Mouse (Mus musculus): ENCODE data around the gene Slc9a8. TPM values are rescaled to one million over a fixed set of nuclear protein-coding genes. Genes with fewer than 3 reads are reported as not detected.

Gene Slc9a8
- total and polyA plus RNA-seq, 2 experiments from 2014 or later, result 10.7 to 51.5 TPM

DNA sequence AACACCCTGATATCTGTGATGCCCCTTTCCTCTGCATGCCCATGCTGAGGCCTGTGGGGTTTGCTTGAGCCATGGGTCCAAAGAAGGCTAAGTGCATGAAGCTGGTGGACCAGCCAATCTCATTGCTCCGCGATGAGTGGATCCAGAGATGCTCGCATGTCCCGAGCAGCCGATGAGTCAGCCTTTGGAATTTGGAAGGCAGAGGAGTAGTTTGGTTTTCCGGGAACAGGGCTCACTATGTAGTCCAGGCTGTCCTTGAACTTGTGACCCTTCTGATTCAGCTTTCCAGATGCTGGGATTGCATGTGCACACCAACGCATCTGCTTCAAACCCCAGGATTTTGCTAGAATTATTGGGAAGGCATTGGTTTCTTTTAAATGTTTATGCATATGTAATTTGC is 21.9 kb upstream of the Slc9a8 start:
- Histone ChIP-seq H3K4me1 (ENCODE audit: control insufficient read depth, insufficient read depth) (no peaks in the 10 kb centered on the region), H3K36me3 (replicated peaks; ENCODE audit: control insufficient read depth, insufficient read depth, low read length) (no peaks in the 10 kb centered on the region), H3K27me3 (ENCODE audit: control insufficient read depth, insufficient read depth, low read length) (no peaks in the 10 kb centered on the region), H3K9ac (replicated peaks; ENCODE audit: low read depth, low read length) (no peak overlapping the region), H3K27ac (ENCODE audit: low read depth) (no peak overlapping the region), H3K4me2 (ENCODE audit: low read depth, low read length) (no peak overlapping the region), H3K9me3 (replicated peaks; ENCODE audit: control insufficient read depth, low read length) (no peaks in the 10 kb centered on the region), H3K4me3 (ENCODE audit: low read depth, low read length) (no peak overlapping the region)
- 40% methylated on average over 7 of the region's 7 CpGs for WGBS
- DNase-seq (ENCODE audit: low spot score), result no peak
- TF ChIP-seq EP300 (IDR thresholded peaks at IDR 0.05; ENCODE audit: low read depth) (no peak), CTCF (IDR thresholded peaks at IDR 0.05; ENCODE audit: low read depth) (no peak)
- ATAC-seq (ENCODE audit: insufficient read depth, low read depth), result no peak

DNA sequence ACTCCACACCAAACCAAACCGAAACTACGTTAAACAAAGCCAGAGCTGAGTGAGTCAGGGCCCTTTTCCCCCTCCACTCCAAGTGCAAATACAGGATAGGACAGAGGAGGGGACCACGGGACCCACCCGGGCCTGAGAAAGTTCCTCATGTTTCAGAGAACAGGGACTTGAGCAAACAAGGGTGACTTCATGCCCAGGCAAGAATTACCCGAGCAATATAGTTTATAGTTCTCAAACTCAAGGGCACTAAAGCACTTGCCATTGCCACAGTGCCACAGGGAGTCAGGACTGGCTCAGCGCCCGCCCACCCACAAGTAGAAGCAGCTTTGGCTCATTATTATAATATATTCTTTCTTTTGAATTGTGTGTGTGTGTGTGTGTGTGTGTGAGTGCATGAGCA is 18.4 kb upstream of the Slc9a8 start:
- H3K9me3 ChIP-seq (replicated peaks; ENCODE audit: control insufficient read depth, low read length), result no peaks in the 10 kb centered on the region
- no peak overlapping the region for H3K4me2 ChIP-seq (ENCODE audit: low read depth, low read length)
- H3K4me3 ChIP-seq (ENCODE audit: low read depth, low read length), result no peak overlapping the region
- no peak overlapping the region for H3K9ac ChIP-seq (replicated peaks; ENCODE audit: low read depth, low read length)
- WGBS, result 83% methylated on average over 7 of the region's 7 CpGs
- H3K27ac ChIP-seq (ENCODE audit: low read depth), result no peak overlapping the region
- H3K4me1 ChIP-seq (ENCODE audit: control insufficient read depth, insufficient read depth), result no peaks in the 10 kb centered on the region
- no peaks in the 10 kb centered on the region for H3K27me3 ChIP-seq (ENCODE audit: control insufficient read depth, insufficient read depth, low read length)
- no peaks in the 10 kb centered on the region for H3K36me3 ChIP-seq (replicated peaks; ENCODE audit: control insufficient read depth, insufficient read depth, low read length)
- TF ChIP-seq EP300 (IDR thresholded peaks at IDR 0.05; ENCODE audit: low read depth) (no peak), CTCF (IDR thresholded peaks at IDR 0.05; ENCODE audit: low read depth) (no peak)
- DNase-seq (ENCODE audit: low spot score), result no peak
- no peak for ATAC-seq (ENCODE audit: insufficient read depth, low read depth)

DNA sequence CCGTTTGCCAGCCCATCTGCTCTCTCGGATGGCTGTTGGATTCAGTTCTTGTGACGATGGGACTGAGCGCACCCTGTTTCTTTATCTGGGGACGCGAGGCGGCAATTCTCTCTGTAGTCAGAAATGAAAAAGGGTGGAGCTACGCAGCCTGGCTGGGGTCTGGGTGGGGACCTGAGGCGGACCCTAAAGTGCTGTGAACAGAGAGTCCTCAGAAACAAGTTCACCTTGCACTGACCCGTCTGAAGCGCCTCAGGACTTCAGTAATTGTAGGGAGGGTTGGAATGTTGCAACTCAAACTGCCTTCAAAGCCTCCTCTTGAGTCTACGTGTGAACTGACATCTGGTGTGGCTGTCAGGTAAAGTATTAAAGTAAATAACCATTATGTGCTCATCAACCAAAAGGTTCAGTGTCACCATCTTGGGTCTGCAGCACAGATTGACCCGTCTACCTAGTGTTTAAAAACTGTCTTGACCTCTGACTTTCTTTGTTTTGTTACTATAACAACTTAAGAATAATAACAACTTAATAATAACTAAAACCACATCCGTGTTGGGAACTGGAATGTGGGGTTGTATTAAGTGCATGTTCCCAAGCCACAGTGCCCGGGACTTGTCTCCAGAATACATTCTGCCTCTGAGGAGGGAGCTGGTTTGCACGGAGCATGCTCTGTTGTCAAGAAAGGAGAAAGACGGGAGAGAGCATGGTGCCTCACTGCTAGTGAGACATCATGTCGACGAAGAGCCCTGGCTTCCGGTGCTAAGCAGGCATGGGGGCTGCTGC is 16.2 kb upstream of the Slc9a8 start:
- Histone ChIP-seq H3K27me3 (ENCODE audit: control insufficient read depth, insufficient read depth, low read length) (no peaks in the 10 kb centered on the region), H3K4me1 (ENCODE audit: control insufficient read depth, insufficient read depth) (no peaks in the 10 kb centered on the region), H3K27ac (ENCODE audit: low read depth) (no peak overlapping the region), H3K9me3 (replicated peaks; ENCODE audit: control insufficient read depth, low read length) (no peaks in the 10 kb centered on the region), H3K4me2 (ENCODE audit: low read depth, low read length) (no peak overlapping the region), H3K9ac (replicated peaks; ENCODE audit: low read depth, low read length) (no peak overlapping the region), H3K4me3 (ENCODE audit: low read depth, low read length) (no peak overlapping the region), H3K36me3 (replicated peaks; ENCODE audit: control insufficient read depth, insufficient read depth, low read length) (no peaks in the 10 kb centered on the region)
- 70% methylated on average over 20 of the region's 20 CpGs for WGBS
- ATAC-seq (ENCODE audit: insufficient read depth, low read depth), result no peak
- TF ChIP-seq EP300 (IDR thresholded peaks at IDR 0.05; ENCODE audit: low read depth) (no peak), CTCF (IDR thresholded peaks at IDR 0.05; ENCODE audit: low read depth) (no peak)
- DNase-seq (ENCODE audit: low spot score), result no peak

DNA sequence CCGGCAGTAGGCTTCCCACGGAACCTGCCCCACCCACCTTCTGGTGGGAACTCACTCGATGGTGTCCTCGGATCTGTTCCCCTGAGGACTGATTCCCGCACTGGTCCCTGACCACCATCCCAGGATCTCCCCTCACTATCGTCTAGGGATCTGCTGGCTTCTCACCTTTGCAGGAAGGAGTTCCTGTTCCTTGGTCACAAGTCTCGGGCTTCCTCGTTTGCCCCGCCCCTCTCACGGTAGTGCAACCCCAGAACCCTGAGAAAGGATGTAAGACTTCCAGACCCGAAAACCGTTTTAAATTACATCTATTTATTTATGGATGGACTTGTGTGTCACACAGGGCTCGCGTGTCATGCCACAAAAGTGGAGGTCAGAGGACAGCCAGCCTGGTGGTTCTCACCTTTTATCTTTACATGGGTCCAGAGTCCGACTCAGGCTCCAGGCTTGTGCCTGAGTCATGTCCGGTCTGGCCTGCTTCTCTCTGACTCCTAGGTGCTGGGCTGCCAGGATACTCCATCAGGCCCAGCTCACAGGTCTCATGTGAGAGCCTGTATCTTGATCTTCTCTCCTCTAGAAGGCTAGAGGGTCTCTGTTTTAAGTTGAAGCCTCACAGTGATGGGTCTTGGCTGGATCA is 14.1 kb upstream of the Slc9a8 start:
- Histone ChIP-seq H3K4me1 (ENCODE audit: control insufficient read depth, insufficient read depth) (no peaks in the 10 kb centered on the region), H3K9ac (replicated peaks; ENCODE audit: low read depth, low read length) (no peak overlapping the region), H3K27me3 (ENCODE audit: control insufficient read depth, insufficient read depth, low read length) (no peaks in the 10 kb centered on the region), H3K27ac (ENCODE audit: low read depth) (no peak overlapping the region), H3K9me3 (replicated peaks; ENCODE audit: control insufficient read depth, low read length) (no peaks in the 10 kb centered on the region), H3K36me3 (replicated peaks; ENCODE audit: control insufficient read depth, insufficient read depth, low read length) (no peaks in the 10 kb centered on the region), H3K4me3 (ENCODE audit: low read depth, low read length) (no peak overlapping the region), H3K4me2 (ENCODE audit: low read depth, low read length) (no peak overlapping the region)
- TF ChIP-seq EP300 (IDR thresholded peaks at IDR 0.05; ENCODE audit: low read depth), result no peak
- TF ChIP-seq CTCF (IDR thresholded peaks at IDR 0.05; ENCODE audit: low read depth), result no peak
- 87% methylated on average over 16 of the region's 16 CpGs for WGBS
- ATAC-seq (ENCODE audit: insufficient read depth, low read depth) (no peak), DNase-seq (ENCODE audit: low spot score) (no peak)

DNA sequence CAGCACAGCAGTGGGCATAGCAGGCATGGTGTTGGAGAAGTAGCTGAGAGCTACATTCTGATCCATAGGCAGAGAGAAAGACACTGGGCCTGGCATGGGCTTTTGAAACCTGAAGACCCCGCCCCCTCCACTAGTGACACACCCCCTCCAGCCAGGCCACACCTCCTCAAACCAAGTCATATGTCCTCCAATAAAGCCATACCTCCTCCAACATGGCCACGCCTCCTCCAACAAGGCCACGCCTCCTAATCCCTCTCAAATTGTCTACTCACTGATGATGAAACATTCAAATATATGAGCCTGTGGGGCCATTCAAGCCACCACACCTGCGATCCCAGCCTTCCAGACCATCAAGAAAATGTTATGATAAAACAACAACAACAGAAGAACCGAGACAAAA is 7.1 kb upstream of the Slc9a8 start:
- H3K4me1 ChIP-seq (ENCODE audit: control insufficient read depth, insufficient read depth), result no peaks in the 10 kb centered on the region; the same call in 1 of the 2 replicates
- H3K27ac ChIP-seq (ENCODE audit: low read depth), result no peak overlapping the region
- no peak for TF ChIP-seq CTCF (IDR thresholded peaks at IDR 0.05; ENCODE audit: low read depth)
- TF ChIP-seq EP300 (IDR thresholded peaks at IDR 0.05; ENCODE audit: low read depth), result no peak
- H3K9ac ChIP-seq (replicated peaks; ENCODE audit: low read depth, low read length), result no peak overlapping the region
- no peaks in the 10 kb centered on the region for H3K36me3 ChIP-seq (replicated peaks; ENCODE audit: control insufficient read depth, insufficient read depth, low read length)
- no peak overlapping the region for H3K4me3 ChIP-seq (ENCODE audit: low read depth, low read length)
- 82% methylated on average over 5 of the region's 5 CpGs for WGBS
- H3K9me3 ChIP-seq (replicated peaks; ENCODE audit: control insufficient read depth, low read length), result no peaks in the 10 kb centered on the region
- no peak for DNase-seq (ENCODE audit: low spot score)
- no peak for ATAC-seq (ENCODE audit: insufficient read depth, low read depth)
- H3K27me3 ChIP-seq (ENCODE audit: control insufficient read depth, insufficient read depth, low read length), result no peaks in the 10 kb centered on the region
- no peak overlapping the region for H3K4me2 ChIP-seq (ENCODE audit: low read depth, low read length)
